Mouse (Mus musculus) bone marrow macrophage, adult 2 months (primary cell): ENCODE data around the gene Tor1aip1.

Experiments
- CTCF ChIP-seq: IDR thresholded peaks from 2 replicates; pipeline ENCODE4 v1.5.1; 2012; ENCODE audit warnings: low read depth, mild to moderate bottlenecking, low read length, moderate library complexity
- POLR2A ChIP-seq: IDR thresholded peaks from 2 replicates; pipeline ENCODE4 v1.6.1; 2012; ENCODE audit warnings: mild to moderate bottlenecking, low read depth, low read length, borderline replicate concordance

- TF ChIP-seq CTCF (no peak), POLR2A (no peak)
Observed at GRCm38 (mm10) chr1:156037144-156037583, 884 bp upstream of the Tor1aip1 start.
